Mouse (Mus musculus): ENCODE measurements around the gene Maco1. TPM values are rescaled to one million over a fixed set of nuclear protein-coding genes. Genes with fewer than 3 reads are reported as not detected.
"Not testable (repeated sequence)": the region's sequence is repeated elsewhere in the genome, so short reads cannot be mapped to it uniquely, and the experiment has no call there.

Maco1 gene
- total RNA-seq, 2 experiments from 2014 or later: 43.8 TPM

DNA sequence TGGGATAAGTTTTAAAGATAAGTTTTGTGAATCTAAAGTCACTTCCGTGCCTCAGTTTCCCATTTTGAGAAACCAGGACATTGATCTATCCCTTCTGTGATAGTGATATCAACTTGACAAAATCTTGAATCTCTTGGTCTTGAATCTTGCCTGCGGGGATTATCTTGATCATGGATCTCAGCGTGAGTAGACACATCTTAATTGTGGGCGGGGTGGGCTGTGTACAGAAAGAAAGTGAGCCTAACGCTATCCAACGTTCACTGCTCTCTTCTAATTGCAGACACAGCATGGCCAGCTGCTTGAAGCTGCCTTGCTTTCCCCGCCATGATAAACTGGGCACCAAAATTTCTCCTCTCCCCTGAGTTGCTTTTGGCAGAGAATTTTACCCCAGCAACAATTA is 9.9 kb upstream of the Maco1 start:
- no peak for DNase-seq (ENCODE audit: low spot score in 2 of 2)

- no peak for DNase-seq (ENCODE audit: low spot score in 2 of 2)
Observed at GRCm38 (mm10) chr4:134861884-134862283, 8.7 kb upstream of the Maco1 start.

GRCm38 (mm10) chr4:134858494-134858893 is 5.3 kb upstream of the Maco1 start:
- DNase-seq (ENCODE audit: low spot score in 2 of 2): no peak

DNA sequence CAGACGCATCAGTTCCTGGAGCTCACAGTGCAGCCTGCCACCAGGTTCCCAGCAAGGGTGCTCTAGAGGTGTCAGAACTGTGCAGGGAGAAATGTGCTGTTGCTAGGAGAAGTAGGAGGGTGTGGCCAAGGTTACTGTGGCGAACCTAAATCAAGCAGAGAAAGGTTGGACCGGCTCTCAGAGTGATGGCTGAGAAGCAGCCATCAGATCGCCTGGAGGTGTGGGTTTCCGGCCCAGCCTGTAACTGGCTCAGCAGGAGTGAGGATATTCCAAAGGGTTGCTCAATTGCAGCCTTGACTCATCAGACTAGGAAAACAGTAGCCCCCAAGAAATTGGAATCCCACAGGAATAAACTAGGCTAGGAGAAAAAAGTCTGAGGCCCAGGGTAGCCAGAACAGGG is 3.4 kb upstream of the Maco1 start:
- DNase-seq (ENCODE audit: low spot score in 2 of 2): no peak

DNA sequence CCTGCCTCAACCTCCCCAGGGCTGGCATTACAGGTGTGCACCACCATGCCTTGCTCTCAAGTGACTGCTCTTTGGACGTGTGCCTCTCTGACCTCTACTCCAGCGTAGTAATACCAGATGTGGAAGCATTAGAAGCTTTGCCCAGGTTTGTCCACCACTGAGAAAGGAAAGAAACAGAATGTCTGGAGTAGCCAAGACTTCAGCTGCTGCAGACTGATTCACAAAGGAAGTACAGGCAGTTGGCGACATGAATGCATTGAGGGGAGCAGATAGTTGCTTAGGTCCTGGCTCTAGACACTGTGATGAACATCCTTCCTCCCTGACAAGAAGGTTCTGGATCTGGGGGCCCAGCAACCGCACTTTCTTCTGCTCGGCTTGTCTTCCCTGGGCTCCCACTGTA is 2.9 kb upstream of the Maco1 start:
- no peak for DNase-seq (ENCODE audit: low spot score in 2 of 2)

GRCm38 (mm10) chr4:134855371-134855770 is 2.2 kb upstream of the Maco1 start:
- no peak for DNase-seq (ENCODE audit: low spot score in 2 of 2)

DNA sequence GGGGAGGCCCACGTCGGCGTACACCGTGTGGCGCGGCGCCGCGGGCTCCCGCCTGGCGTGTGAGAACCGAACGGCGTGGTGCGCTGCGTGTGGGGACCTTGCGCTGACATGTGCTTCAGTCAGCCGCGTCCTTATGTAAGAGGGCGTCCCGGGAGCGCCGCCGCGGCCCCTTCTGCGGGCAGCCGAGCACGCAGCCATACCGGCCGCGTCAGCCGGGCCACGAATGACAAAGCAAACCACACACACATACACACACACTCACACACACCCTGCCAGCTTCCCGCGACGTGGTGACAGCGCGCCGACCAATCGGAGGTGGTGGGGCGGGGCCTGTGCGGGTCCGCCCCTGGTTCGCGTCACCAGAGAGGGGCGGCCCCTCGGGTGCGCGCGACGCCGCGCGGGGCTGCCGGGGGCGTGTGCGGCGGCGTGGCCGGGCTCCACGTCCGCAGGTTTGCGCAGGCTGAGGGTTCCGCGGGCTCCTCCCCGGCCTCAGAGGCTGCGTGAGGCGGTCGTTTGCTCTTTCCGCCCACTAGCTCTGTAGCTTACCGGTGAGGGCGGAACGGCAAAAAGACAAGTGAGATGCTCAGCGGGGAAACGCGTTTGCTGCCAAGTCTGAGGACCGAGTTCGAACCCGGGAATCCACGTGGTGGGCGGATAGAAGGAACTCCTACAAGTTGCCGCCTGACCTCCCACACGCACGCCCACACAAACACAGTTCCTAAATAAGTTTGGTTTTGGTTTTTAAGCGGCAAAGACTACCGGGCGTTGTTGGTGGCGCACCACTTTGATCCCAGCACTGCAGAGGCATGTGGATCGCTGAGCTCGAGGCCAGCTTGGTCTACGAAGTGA is 716 bp upstream of the Maco1 start:
- DNase-seq (ENCODE audit: low spot score in 2 of 2): peak; percentile 94 to 96

GRCm38 (mm10) chr4:134852438-134853255 is 498 bp downstream of the Maco1 start:
- peak; percentile 24 to 28 for DNase-seq (ENCODE audit: low spot score in 2 of 2)

GRCm38 (mm10) chr4:134851876-134852275 is 1.3 kb downstream of the Maco1 start:
- DNase-seq (ENCODE audit: low spot score in 2 of 2): peak in 1 of 2 experiments; percentile 4

- DNase-seq (ENCODE audit: low spot score in 2 of 2): no peak
Observed at GRCm38 (mm10) chr4:134851236-134851635, 1.9 kb downstream of the Maco1 start.

DNA sequence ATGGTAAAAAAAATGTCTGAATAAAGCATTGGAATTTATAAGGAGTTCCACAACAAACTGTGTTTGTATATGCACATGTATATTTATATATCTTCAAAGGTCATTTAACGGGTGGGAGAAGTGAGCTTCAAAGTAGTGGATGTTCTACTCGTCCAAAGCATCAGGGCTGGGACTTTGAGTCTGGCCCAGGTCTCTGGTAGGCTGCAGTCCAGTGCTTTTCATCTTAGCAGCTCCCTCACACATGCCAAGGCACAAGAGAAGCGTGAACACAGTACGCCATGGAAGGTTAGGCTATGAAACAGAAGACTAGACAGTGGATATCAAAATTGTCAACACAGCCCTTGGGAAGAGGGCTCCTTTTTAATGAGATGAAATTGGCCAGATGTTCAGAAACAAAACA is 2.6 kb downstream of the Maco1 start:
- DNase-seq (ENCODE audit: low spot score in 2 of 2): no peak

DNA sequence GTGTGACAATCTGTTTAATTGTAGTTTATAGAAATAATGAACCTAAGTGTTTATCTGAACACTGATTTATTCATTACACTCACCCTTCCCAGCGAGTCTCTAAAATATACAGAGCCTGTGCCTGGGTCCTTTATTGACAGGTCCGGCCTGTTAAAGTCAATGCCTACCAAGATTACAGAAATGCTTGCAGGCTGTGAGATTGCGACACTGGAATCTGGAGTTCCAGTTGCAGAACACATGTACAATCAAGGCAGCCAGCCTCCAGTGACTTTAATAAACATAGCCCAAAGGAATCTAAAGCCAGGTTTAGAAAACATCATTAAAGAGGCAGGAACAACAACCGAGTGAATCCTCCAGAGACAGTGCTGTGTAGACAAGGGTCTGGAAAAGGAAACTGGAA is 5.6 kb downstream of the Maco1 start:
- DNase-seq (ENCODE audit: low spot score in 2 of 2): no peak

- DNase-seq (ENCODE audit: low spot score in 2 of 2): no peak
Observed at GRCm38 (mm10) chr4:134843566-134843965, 9.6 kb downstream of the Maco1 start.

DNA sequence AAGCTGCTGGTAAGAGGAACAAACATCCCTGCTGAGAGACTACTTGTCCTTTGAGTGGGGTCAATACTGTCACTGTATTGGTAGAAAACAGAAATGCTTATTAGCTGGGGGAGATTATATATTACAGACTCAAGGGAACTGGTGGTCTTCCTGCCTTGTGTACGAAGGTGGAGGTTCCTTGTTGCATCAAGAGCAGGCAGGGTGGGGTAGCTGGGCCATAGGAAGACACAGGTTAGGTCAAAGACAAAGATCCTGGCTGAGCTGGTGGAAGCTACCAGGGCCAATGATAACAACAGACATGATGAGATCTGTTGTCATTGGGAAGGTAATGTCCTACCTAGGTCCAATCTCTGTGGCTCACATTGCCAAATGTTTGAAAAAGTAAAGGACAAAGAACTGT is 12.9 kb downstream of the Maco1 start:
- DNase-seq (ENCODE audit: low spot score in 2 of 2): no peak

DNA sequence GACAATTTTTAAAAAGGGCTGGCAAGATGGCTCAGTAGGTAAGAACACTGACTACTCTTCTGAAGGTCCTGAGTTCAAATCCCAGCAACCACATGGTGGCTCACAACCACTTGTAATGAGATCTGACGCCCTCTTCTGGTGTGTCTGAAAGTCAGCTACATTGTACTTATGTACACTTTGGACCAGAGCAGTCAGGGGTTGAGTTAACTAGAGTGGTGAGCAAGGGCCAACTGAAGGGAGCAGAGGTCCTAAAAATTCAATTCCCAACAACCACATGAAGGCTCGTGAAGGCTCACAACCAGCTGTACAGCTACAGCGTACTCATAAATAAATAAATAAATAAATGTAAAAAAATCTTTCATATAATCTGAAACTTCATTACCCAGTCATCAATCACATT is 14.4 kb downstream of the Maco1 start:
- DNase-seq (ENCODE audit: low spot score in 2 of 2): not testable (repeated sequence)

GRCm38 (mm10) chr4:134838221-134838620 is 14.9 kb downstream of the Maco1 start:
- no peak for DNase-seq (ENCODE audit: low spot score in 2 of 2)

GRCm38 (mm10) chr4:134835486-134835885 is 17.7 kb downstream of the Maco1 start:
- no peak for DNase-seq (ENCODE audit: low spot score in 2 of 2)

DNA sequence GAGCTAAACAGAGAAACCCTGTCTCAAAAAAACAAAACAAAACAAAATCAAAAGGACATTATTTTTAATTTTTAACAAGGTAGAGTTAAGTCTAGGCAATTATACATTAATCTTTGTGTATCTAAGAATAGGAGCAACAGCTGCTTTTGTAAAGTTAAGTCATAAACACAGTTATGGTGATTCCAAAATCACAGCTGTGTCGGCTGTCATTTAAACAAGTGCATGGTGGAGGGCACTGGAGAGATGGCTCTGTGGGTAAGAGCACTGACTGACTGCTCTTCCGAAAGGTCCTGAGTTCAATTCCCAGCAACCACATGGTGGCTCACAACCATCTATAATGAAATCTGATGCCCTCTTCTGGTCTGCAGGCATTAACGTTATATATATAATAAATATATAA is 21.2 kb downstream of the Maco1 start:
- no peak for DNase-seq (ENCODE audit: low spot score in 2 of 2)

GRCm38 (mm10) chr4:134827806-134828205 is 25.3 kb downstream of the Maco1 start:
- DNase-seq (ENCODE audit: low spot score in 2 of 2): no peak

DNA sequence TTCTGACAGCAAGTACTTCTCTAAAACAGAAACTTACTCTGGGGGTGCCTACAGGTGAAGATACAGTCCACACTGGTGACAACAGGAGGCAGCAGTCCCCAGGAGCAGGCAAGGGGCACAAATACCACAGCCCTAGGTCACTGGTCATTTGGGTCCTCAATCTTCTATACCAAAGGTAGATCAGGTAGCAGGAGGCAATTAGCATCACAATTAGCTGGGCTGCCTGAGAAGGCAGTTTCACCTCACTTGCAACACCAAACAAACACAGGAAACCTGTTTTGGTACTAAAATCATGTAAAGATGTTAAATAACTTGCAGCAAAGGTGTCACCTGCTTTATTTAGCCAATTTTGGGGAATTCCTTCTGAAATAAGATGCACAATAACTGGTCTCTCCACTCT is 26.8 kb downstream of the Maco1 start:
- DNase-seq (ENCODE audit: low spot score in 2 of 2): no peak

DNA sequence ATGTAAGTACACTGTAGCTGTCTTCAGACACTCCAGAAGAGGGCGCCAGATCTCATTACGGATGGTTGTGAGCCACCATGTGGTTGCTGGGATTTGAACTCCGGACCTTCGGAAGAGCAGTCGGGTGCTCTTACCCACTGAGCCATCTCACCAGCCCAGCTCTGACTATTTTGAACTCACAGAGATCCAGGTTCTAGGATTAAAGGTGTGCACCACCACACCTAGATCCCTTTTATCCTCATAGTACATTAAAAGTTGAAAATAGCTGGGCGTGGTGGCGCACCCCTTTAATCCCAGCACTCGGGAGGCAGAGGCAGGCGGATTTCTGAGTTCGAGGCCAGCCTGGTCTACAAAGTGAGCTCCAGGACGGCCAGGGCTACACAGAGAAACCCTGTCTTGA is 27.3 kb downstream of the Maco1 start:
- DNase-seq (ENCODE audit: low spot score in 2 of 2): not testable (repeated sequence)

DNA sequence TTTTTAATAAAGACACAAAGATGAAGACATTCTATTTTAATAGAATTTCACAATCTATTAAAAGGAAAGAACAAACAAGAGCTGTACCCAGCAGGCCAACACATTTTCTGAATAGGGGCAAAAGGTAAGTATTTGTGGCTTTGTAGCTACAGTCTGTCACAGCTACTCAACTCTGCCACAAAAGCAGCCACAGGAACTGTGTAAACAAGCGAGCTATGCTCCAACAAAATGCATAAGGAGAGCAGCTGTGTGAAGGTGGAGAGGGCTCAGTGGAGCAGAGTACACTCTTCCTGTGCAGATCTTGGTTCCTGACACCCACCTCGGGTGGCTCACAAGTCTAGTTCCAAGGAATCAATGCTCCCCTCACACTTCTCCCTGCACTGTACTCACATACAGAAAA is 29.6 kb downstream of the Maco1 start:
- no peak for DNase-seq (ENCODE audit: low spot score in 2 of 2)

Measured in layer of hippocampus, postnatal 14 days (tissue).